Mouse (Mus musculus) heart, embryonic 11.5 days (tissue): ENCODE measurements around the gene Traip. TPM values are rescaled to one million over a fixed set of nuclear protein-coding genes. Genes with fewer than 3 reads are reported as not detected.
"Not testable (repeated sequence)": the region's sequence is repeated elsewhere in the genome, so short reads cannot be mapped to it uniquely, and the experiment has no call there.

Experiments
- ATAC-seq: fragments of 200-750 bp; cut with Nextera tagmentation; replicated peaks from 2 replicates; pipeline ENCODE4 v1.8.0; 2017; ENCODE audit warnings: moderate library complexity; ENCODE audit not compliant: insufficient number of reproducible peaks, low FRiP score, low TSS enrichment
- H3K27ac ChIP-seq: fragments of 300-500 bp; sonication (generic); 2 replicates; pipeline ENCODE4 v1.5.1; 2014; ENCODE audit warnings: mild to moderate bottlenecking, low read depth, low read length
- H3K27me3 ChIP-seq: fragments of 300-500 bp; sonication (generic); 2 replicates; pipeline ENCODE4 v1.6.1; 2014; ENCODE audit warnings: mild to moderate bottlenecking, low read length, mixed read lengths; ENCODE audit not compliant: control insufficient read depth, insufficient read depth
- H3K36me3 ChIP-seq: fragments of 300-500 bp; sonication (generic); 2 replicates; pipeline ENCODE4 v1.6.1; 2014; ENCODE audit warnings: mild to moderate bottlenecking, low read length, moderate library complexity, mixed read lengths; ENCODE audit not compliant: control insufficient read depth, insufficient read depth
- H3K4me1 ChIP-seq: fragments of 300-500 bp; sonication (generic); 2 replicates; pipeline ENCODE4 v1.6.1; 2014; ENCODE audit warnings: low read length; ENCODE audit not compliant: control insufficient read depth, insufficient read depth
- H3K4me2 ChIP-seq: fragments of 300-500 bp; sonication (generic); 2 replicates; pipeline ENCODE4 v1.6.1; 2014; ENCODE audit warnings: mild to moderate bottlenecking, moderate library complexity
- H3K4me3 ChIP-seq: fragments of 300-500 bp; sonication (generic); 2 replicates; pipeline ENCODE4 v1.5.1; 2014; ENCODE audit warnings: low read depth, low read length
- H3K9ac ChIP-seq: fragments of 300-500 bp; sonication (generic); 2 replicates; pipeline ENCODE4 v1.6.1; 2014; ENCODE audit warnings: mild to moderate bottlenecking, low read depth, low read length, moderate library complexity
- H3K9me3 ChIP-seq: fragments of 300-500 bp; sonication (generic); replicated peaks from 2 replicates; pipeline ENCODE4 v1.6.1; 2016; ENCODE audit warnings: low read length; ENCODE audit not compliant: control insufficient read depth
- WGBS: fragments of 180-500 bp; shearing (Covaris S2); extraction: QIAGEN DNeasy Blood & Tissue Kit; methylation state at CpG from one replicate; pipeline ENCODE4 v1.1.7; 2014; ENCODE audit not compliant: insufficient replicate concordance; 5-methylcytosine and 5-hydroxymethylcytosine counted together
- polyA plus RNA-seq: library from polyadenylated mRNA; unstranded; fragments of >200 nt; fragmentation: Nextera tagmentation; extraction: Ambion mirVana; gene quantifications from 2 replicates; pipeline ENCODE4 v1.2.1, GENCODE M21; 2014

The Traip gene
- polyA plus RNA-seq, 1 experiment from 2014 or later, result 14.5 TPM

- H3K4me1 ChIP-seq, H3K36me3 ChIP-seq, H3K9me3 ChIP-seq, H3K9ac ChIP-seq, H3K4me2 ChIP-seq, H3K27me3 ChIP-seq, H3K27ac ChIP-seq, H3K4me3 ChIP-seq, ATAC-seq: not testable (repeated sequence)
- WGBS, result 98% methylated on average over 2 of the region's 2 CpGs
Observed at GRCm38 (mm10) chr9:108013577-108013976, 63.6 kb downstream of the Traip start.

DNA sequence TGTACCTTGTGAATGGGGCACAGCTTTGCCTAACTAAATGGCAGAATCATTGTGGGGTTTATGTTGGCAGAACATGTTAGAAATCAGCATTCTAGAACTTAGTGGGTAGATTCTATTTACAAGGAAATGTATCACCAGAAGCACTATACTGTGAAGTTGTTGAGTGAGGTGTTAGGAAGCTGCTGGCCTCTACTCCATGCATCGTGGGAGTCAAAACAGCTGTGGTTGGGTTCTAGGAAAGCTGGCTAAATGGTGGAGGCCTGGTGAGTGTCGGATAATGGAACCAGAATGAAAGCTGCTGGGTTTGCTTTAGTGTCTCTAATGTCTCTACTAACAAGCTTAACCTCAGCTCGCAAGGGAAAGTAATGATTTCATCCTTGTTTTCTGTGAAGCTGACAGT is 67.2 kb downstream of the Traip start:
- H3K9me3 ChIP-seq, result no peaks in the 10 kb centered on the region
- H3K27ac ChIP-seq, result no peak overlapping the region
- no peaks in the 10 kb centered on the region for H3K27me3 ChIP-seq
- H3K4me1 ChIP-seq, result peaks cover 6% of the 10 kb centered on the region
- H3K4me3 ChIP-seq, result no peak overlapping the region
- H3K9ac ChIP-seq, result no peak overlapping the region
- no peak for ATAC-seq
- H3K36me3 ChIP-seq, result peaks cover 10% of the 10 kb centered on the region; the same call in 1 of the 2 replicates
- H3K4me2 ChIP-seq, result no peak overlapping the region
- 84% methylated on average over 3 of the region's 3 CpGs for WGBS

DNA sequence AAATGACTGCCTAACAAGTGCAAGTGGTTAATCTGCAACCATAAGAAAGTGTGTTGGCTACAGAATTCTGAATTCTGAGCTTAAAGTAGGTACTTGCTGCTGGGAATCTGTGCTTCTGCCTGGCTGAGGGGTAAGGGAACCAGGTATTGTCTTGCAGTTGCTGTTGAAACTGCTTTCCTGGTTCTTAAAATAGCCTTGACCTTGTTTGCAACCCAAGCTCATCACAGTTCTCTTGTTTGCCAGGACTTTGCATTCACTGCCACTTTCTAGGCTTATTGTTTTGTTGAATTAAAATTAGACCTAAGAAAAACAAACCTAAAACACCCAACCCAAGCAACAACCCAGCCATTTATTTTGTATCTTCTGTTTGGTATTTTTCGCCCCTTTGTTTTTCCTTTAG is 70.8 kb downstream of the Traip start:
- Histone ChIP-seq H3K4me1 (peaks cover 6% of the 10 kb centered on the region), H3K9ac (no peak overlapping the region), H3K4me3 (no peak overlapping the region), H3K36me3 (peaks cover 8% of the 10 kb centered on the region), H3K4me2 (peak overlapping the region; percentile 24), H3K27me3 (no peaks in the 10 kb centered on the region), H3K9me3 (no peaks in the 10 kb centered on the region), H3K27ac (peak overlapping the region; percentile 46; the same call in 1 of the 2 replicates)
- ATAC-seq, result no peak
- 94% methylated on average over 1 of the region's 1 CpGs for WGBS

Other genes starting within 250 kb of the Traip start
- 4.6 and 5.8 TPM in 2 replicates for gene Sema3f, start 239.7 kb upstream of the Traip start, polyA plus RNA-seq
- 113 and 135 TPM in 2 replicates for gene Rbm5, start 179.1 kb upstream of the Traip start, polyA plus RNA-seq
- gene Rbm6, start 76.9 kb upstream of the Traip start, polyA plus RNA-seq, result 46.0 and 51.3 TPM in 2 replicates
- gene Mon1a, start 62.0 kb upstream of the Traip start, polyA plus RNA-seq, result 9.6 and 11.9 TPM in 2 replicates
- 1.3 and 1.6 TPM in 2 replicates for gene Mst1r, start 43.3 kb upstream of the Traip start, polyA plus RNA-seq
- not detected in 2 replicates for gene Actl11, start 21.7 kb upstream of the Traip start, polyA plus RNA-seq
- 0.46 and 0.70 TPM in 2 replicates for gene Camkv, start 14.5 kb upstream of the Traip start, polyA plus RNA-seq
- 43.9 and 47.8 TPM in 2 replicates for gene Uba7, start 25.4 kb downstream of the Traip start, polyA plus RNA-seq
- 3.2 and 4.0 TPM in 2 replicates for gene Gm20661, start 32.9 kb downstream of the Traip start, polyA plus RNA-seq
- gene Inka1, start 35.7 kb downstream of the Traip start, polyA plus RNA-seq, result 66.6 and 66.8 TPM in 2 replicates
- gene Cdhr4, start 42.4 kb downstream of the Traip start, polyA plus RNA-seq, result 7.0 and 10.2 TPM in 2 replicates
- gene Gm20662, start 46.2 kb downstream of the Traip start, polyA plus RNA-seq, result 0.52 and 0.90 TPM in 2 replicates
- 17.0 and 25.5 TPM in 2 replicates for gene Ip6k1, start 52.4 kb downstream of the Traip start, polyA plus RNA-seq
- 24.0 and 24.5 TPM in 2 replicates for gene Gmppb, start 99.1 kb downstream of the Traip start, polyA plus RNA-seq
- gene Amigo3, start 103.0 kb downstream of the Traip start, polyA plus RNA-seq, result 1.1 and 1.9 TPM in 2 replicates
- gene Mst1, start 130.3 kb downstream of the Traip start, polyA plus RNA-seq, result 1.4 and 1.8 TPM in 2 replicates
- 23.4 and 27.2 TPM in 2 replicates for gene Rnf123, start 133.2 kb downstream of the Traip start, polyA plus RNA-seq
- 64.5 and 70.7 TPM in 2 replicates for gene Apeh, start 144.5 kb downstream of the Traip start, polyA plus RNA-seq
- gene Bsn, start 240.2 kb downstream of the Traip start, polyA plus RNA-seq, result 0.58 and 0.77 TPM in 2 replicates